Mouse (Mus musculus) kidney, postnatal 10 days (tissue): ENCODE measurements around the gene Rasgrp1.
A peak's percentile ranks its signal among the peaks of the same experiment; 100 is the strongest.

Source experiments
- DNase-seq: peaks from one replicate; pipeline ENCODE4 v3.0.0; 2021; ENCODE audit warnings: mixed read lengths

The Rasgrp1 gene

DNA sequence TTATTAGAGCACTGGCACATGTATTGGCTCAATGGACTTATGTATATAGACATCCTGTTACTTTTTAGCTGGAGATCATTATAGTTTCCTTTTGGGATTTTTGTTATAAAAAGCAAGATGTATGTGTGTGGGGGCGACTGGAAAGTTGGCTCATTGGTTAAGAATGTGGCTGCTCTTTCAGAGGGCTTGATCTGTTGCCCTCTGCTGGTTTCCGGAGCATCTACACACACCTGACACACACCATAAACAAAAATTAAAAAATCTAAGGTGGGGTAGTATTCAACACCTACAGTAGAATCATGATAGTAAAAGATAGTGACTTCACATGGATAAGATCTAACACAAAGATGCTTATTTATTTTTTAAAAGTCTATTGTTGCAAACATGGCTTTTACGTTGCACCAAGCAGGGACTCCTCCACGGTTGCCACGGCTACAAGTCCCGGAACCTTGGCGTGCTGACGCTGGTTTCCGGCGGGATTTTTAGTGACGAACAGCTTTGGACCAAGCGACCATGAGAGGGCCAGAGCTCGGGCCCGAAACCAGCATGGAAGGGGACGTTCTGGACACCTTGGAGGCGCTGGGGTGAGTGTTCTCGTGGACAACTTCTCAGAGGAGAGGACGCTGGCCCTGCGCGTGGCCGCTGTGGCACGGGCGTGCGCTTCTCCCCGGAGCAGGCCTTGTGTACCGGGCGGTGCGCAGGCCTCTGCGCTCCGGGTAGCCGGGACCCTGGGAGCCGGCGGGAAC is 93.4 kb downstream of the Rasgrp1 start, which contains the start of gene Fam98b:
Gene Fam98b (plus strand): TSS at position 485 of the 746 bp plus-strand sequence.
- peak; percentile 92 for DNase-seq

DNA sequence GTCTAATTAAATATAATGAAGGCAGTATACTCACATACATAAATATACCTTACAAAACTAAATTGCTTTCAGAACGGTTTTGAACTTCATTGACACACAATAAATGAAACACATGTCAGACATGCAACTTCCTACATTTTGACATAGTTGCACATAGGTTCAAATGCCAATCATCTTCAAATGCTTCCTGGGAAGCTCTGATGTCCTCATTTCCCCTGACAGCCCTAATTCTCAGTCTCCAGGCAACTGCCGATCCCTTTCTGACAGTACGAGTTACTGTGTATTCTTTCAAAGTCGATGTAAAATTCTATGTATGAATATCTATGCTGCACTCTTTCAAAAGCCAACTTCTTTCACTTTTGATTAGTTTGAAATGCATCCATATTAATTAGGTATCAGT is 100.8 kb downstream of the Rasgrp1 start:
- DNase-seq: no peak

DNA sequence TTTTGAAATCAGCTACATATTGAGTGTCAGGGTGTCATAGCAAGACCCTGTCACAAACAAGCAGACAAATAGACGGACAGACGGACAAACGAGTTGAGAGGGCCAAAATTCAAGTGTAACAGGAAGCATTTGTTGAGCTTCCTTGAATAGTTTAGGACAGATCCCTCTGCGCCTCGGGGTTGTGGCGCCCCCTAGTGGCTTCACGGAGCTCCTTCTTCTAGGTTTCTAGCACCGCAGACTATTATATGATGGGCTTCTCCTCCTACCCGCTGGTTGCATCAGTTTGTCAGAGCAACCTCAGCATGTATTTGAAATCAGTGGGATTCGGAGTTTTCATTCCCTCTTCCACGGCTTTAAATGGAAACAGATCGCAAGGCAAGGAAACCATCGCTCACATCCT is 111.5 kb downstream of the Rasgrp1 start:
- peak; percentile 93 for DNase-seq

DNA sequence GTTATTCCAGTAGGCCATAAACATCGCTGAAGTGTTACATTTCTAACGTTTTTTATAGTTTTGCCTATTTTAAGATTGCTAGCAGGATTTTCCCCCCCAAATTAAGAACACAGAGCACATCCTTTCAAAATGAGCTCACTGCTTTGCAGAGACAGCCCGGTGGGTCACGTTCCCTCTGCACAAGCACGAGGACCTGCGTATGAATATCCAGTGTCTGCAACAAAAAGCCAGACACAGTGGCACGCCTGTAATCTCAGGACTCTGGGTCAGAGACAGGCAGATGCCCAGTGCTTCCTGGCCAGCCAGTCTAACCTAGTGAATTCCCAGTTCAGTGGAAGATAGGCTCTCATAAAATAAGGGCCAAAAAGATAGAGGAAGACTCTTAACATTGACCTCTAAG is 112.5 kb downstream of the Rasgrp1 start:
- no peak for DNase-seq
